Mouse (Mus musculus) neural tube, embryonic 15.5 days (tissue): ENCODE measurements around the gene Il18. TPM values are rescaled to one million over a fixed set of nuclear protein-coding genes. Genes with fewer than 3 reads are reported as not detected.

Experiments used
- ATAC-seq: fragments of 200-750 bp; cut with Nextera tagmentation; 2 replicates; pipeline ENCODE4 v1.8.0; 2017; ENCODE audit warnings: mild to moderate bottlenecking, moderate TSS enrichment, moderate library complexity; ENCODE audit not compliant: low FRiP score
- H3K27ac ChIP-seq: fragments of 300-500 bp; sonication (generic); replicated peaks from 2 replicates; pipeline ENCODE4 v1.5.1; 2015; ENCODE audit warnings: mild to moderate bottlenecking, inconsistent platforms
- H3K27me3 ChIP-seq: fragments of 300-500 bp; sonication (generic); replicated peaks from 2 replicates; pipeline ENCODE4 v1.6.1; 2015; ENCODE audit warnings: inconsistent platforms
- H3K36me3 ChIP-seq: fragments of 300-500 bp; sonication (generic); 2 replicates; pipeline ENCODE4 v1.6.1; 2015; ENCODE audit warnings: inconsistent platforms
- H3K4me1 ChIP-seq: fragments of 300-500 bp; sonication (generic); 2 replicates; pipeline ENCODE4 v1.6.1; 2015; ENCODE audit warnings: inconsistent platforms
- H3K4me2 ChIP-seq: fragments of 300-500 bp; sonication (generic); 2 replicates; pipeline ENCODE4 v1.6.1; 2015; ENCODE audit warnings: inconsistent platforms, mild to moderate bottlenecking, moderate library complexity
- H3K4me3 ChIP-seq: fragments of 300-500 bp; sonication (generic); replicated peaks from 2 replicates; pipeline ENCODE4 v1.5.1; 2015; ENCODE audit warnings: mild to moderate bottlenecking, inconsistent platforms
- H3K9ac ChIP-seq: fragments of 300-500 bp; sonication (generic); replicated peaks from 2 replicates; pipeline ENCODE4 v1.6.1; 2015; ENCODE audit warnings: mild to moderate bottlenecking, inconsistent platforms
- H3K9me3 ChIP-seq: fragments of 300-500 bp; sonication (generic); replicated peaks from 2 replicates; pipeline ENCODE4 v1.6.1; 2016; ENCODE audit warnings: inconsistent platforms
- WGBS: fragments of 180-500 bp; shearing (Covaris S2); methylation state at CpG from one replicate; pipeline ENCODE4 v1.1.7; 2015; ENCODE audit warnings: mixed read lengths; 5-methylcytosine and 5-hydroxymethylcytosine counted together
- polyA plus RNA-seq: library from polyadenylated mRNA; unstranded; fragments of >200 nt; fragmentation: Nextera tagmentation; extraction: Ambion mirVana; gene quantifications from 2 replicates; pipeline ENCODE4 v1.2.1, GENCODE M21; 2015

The Il18 gene
- 16.8 and 18.2 TPM in 2 replicates for polyA plus RNA-seq

DNA sequence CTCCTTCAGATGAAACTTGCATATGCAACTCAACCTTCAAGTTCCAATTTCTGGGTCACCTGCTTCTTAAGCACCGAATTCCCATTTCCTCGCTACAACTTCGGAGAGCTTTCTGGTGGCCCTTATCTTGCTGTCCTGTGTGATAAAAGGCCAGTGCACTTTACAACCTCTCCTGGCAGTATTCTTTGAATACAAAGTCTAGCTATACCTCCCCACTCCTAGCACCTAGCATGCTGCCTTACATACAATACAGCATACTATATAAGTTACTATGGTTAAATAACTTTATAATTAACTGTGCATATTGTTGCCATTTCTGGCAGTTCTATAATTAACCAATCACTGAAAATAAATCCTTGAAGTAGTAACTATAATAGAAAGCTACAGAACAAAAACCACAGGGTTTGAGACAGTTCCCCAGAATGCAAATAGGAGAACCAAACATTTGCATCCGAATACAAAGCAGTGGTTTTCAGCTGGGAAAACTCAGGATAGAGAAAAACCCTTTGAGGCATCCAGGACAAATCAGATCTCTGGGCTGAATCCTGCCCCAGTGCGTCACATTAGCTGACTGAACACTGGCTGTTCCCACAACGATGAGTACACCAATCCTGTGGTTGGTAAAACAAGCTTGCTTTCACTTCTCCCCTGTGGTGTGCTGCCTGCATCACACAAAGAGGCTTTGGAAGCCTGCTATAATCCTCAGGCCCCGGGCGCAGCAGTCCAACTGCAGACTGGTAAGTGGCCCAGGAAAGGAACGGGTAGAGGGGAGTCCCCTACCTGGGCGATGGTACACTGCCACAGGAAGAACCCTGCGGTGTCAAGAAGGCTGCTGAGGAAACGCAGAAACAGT lies at the start of gene Il18:
Gene Il18 (plus strand): TSS at position 587 of the 853 bp plus-strand sequence.
- peaks cover 14% of the 10 kb centered on the region for H3K4me1 ChIP-seq
- no peaks in the 10 kb centered on the region for H3K27me3 ChIP-seq
- peak within 1 kb of the TSS; percentile 29 for H3K4me3 ChIP-seq
- no peaks in the 10 kb centered on the region for H3K36me3 ChIP-seq
- peak; percentile 92 for ATAC-seq
- H3K9ac ChIP-seq = 0 out of 2 replicates have a peak within 1 kb of the TSS, but pooled peaks have one; percentile 17
- H3K4me2 ChIP-seq = peak within 1 kb of the TSS; percentile 51
- WGBS = 17% methylated on average over 12 of the region's 12 CpGs
- H3K9me3 ChIP-seq = no peaks in the 10 kb centered on the region
- peak within 1 kb of the TSS; percentile 75 for H3K27ac ChIP-seq

DNA sequence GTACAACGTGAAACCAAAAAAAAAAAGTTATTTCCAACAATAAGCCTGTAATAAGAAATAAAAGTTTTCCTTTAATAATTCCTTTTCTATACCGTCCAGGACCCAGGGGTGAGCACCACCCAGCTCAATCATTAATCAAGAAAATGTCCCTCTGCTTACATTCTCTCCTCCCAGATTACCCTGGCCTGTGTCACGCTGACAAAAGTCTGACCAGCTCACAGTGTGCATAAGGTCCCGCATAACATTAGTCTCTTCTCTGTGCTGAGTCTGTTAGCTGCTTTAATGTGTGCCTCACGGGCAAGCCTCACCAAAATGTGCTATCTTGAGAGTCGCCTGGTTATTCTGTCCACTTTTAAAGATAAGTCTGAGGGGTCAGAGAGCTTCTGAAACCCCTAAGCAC lies 49.2 kb upstream of the Il18 start:
- no peak for ATAC-seq
- no peaks in the 10 kb centered on the region for H3K9me3 ChIP-seq
- no peak overlapping the region for H3K9ac ChIP-seq
- H3K36me3 ChIP-seq = no peaks in the 10 kb centered on the region
- no peak overlapping the region for H3K27ac ChIP-seq
- H3K4me2 ChIP-seq = no peak overlapping the region
- no peaks in the 10 kb centered on the region for H3K4me1 ChIP-seq
- H3K27me3 ChIP-seq = no peaks in the 10 kb centered on the region
- H3K4me3 ChIP-seq = no peak overlapping the region
- 50% methylated on average over 6 of the region's 6 CpGs for WGBS

DNA sequence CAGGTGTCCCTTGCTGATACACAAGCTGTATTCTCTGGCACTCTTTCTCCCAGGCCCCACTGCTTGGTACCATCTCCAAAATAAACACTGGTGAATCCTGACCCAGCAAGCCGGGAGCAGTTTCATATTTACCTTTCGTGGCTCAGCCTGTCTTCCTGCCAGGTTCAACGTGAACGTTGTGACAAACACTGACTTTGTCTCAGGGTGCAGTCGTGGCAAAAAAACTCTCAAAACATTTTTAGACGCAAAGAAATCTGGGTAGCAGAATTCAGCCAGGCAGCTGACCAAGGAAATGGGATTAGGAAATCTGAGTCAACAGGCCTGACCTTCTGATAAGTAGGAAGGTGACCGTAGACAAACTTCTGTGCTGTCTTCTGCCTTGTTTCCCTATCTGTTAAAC lies 47.1 kb upstream of the Il18 start:
- Histone ChIP-seq H3K27ac (no peak overlapping the region), H3K27me3 (no peaks in the 10 kb centered on the region), H3K4me3 (no peak overlapping the region), H3K9ac (no peak overlapping the region), H3K4me1 (no peaks in the 10 kb centered on the region), H3K4me2 (no peak overlapping the region), H3K9me3 (no peaks in the 10 kb centered on the region), H3K36me3 (no peaks in the 10 kb centered on the region)
- ATAC-seq = no peak
- 81% methylated on average over 7 of the region's 7 CpGs for WGBS

GRCm38 (mm10) chr9:50515462-50515861 lies 39.2 kb upstream of the Il18 start:
- Histone ChIP-seq H3K36me3 (no peaks in the 10 kb centered on the region), H3K9me3 (no peaks in the 10 kb centered on the region), H3K4me2 (no peak overlapping the region), H3K4me3 (no peak overlapping the region), H3K27me3 (no peaks in the 10 kb centered on the region), H3K4me1 (no peaks in the 10 kb centered on the region), H3K9ac (no peak overlapping the region), H3K27ac (no peak overlapping the region)
- ATAC-seq = no peak
- 91% methylated on average over 5 of the region's 5 CpGs for WGBS

- Histone ChIP-seq H3K27ac (no peak overlapping the region), H3K4me2 (no peak overlapping the region), H3K4me1 (no peaks in the 10 kb centered on the region), H3K9me3 (no peaks in the 10 kb centered on the region), H3K4me3 (no peak overlapping the region), H3K36me3 (0 out of 2 replicates have a peak, but pooled peaks cover 3% of the 10 kb centered on the region), H3K9ac (no peak overlapping the region), H3K27me3 (no peaks in the 10 kb centered on the region)
- no peak for ATAC-seq
- WGBS = 11% methylated on average over 2 of the region's 2 CpGs
Measured at GRCm38 (mm10) chr9:50518781-50519180, 35.8 kb upstream of the Il18 start.

- no peak overlapping the region for H3K4me2 ChIP-seq
- no peak overlapping the region for H3K4me3 ChIP-seq
- 89% methylated on average over 6 of the region's 6 CpGs for WGBS
- no peaks in the 10 kb centered on the region for H3K9me3 ChIP-seq
- H3K9ac ChIP-seq = no peak overlapping the region
- H3K4me1 ChIP-seq = no peaks in the 10 kb centered on the region
- H3K27me3 ChIP-seq = no peaks in the 10 kb centered on the region
- ATAC-seq = no peak
- H3K36me3 ChIP-seq = peaks cover 3% of the 10 kb centered on the region; the same call in 1 of the 2 replicates
- no peak overlapping the region for H3K27ac ChIP-seq
Measured at GRCm38 (mm10) chr9:50520748-50521147, 33.9 kb upstream of the Il18 start.

DNA sequence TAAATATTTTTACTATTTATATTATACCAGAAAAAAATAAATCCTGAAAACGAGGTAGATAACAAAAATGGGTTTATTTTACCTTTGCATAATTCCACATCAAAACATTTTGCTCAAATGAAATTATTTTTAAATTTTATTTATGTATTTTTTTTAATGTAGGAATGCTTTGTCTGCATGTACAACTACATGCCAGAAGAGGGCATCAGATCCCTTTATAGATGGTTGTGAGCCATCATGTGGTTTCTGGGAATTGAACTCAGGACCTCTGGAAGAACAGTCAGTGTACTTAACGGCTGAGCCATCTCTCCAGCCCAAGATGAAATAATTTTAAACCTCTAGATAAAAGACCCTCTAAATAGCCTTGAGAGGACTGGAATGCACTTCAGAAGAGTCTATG lies 33.1 kb upstream of the Il18 start:
- H3K9ac ChIP-seq = no peak overlapping the region
- peaks cover under 1% of the 10 kb centered on the region for H3K4me1 ChIP-seq
- WGBS = 66% methylated on average over 2 of the region's 2 CpGs
- no peak for ATAC-seq
- no peak overlapping the region for H3K4me3 ChIP-seq
- no peaks in the 10 kb centered on the region for H3K9me3 ChIP-seq
- H3K27ac ChIP-seq = no peak overlapping the region
- H3K27me3 ChIP-seq = no peaks in the 10 kb centered on the region
- H3K4me2 ChIP-seq = no peak overlapping the region
- peaks cover 3% of the 10 kb centered on the region; the same call in 1 of the 2 replicates for H3K36me3 ChIP-seq

GRCm38 (mm10) chr9:50522574-50522973 lies 32.1 kb upstream of the Il18 start:
- no peak for ATAC-seq
- Histone ChIP-seq H3K9me3 (no peaks in the 10 kb centered on the region), H3K4me2 (no peak overlapping the region), H3K4me3 (no peak overlapping the region), H3K27ac (no peak overlapping the region), H3K36me3 (peaks cover 3% of the 10 kb centered on the region; the same call in 1 of the 2 replicates), H3K27me3 (no peaks in the 10 kb centered on the region), H3K9ac (no peak overlapping the region), H3K4me1 (peaks cover 11% of the 10 kb centered on the region)
- WGBS = 82% methylated on average over 5 of the region's 5 CpGs

DNA sequence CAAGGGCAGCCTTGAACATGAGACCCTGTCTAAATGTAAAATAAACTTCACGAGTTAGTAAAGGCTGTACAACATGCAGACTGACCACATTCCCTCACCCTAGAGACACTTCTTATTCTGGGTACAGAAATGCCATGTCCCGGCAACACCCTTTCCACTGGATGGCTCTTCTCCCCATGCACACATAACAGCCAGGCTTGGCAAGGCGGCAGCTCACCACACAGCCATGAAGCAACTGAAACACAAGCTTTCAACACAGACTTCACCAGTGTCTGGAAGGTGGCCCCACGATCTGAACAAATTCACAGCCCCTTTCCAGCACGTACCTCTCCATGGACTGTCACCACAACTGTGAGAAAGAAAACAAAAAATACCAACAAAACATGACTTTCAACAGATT lies 29.7 kb upstream of the Il18 start:
- H3K9ac ChIP-seq = no peak overlapping the region
- H3K4me2 ChIP-seq = no peak overlapping the region
- no peak overlapping the region for H3K27ac ChIP-seq
- H3K9me3 ChIP-seq = no peaks in the 10 kb centered on the region
- H3K36me3 ChIP-seq = peaks cover 3% of the 10 kb centered on the region; the same call in 1 of the 2 replicates
- no peaks in the 10 kb centered on the region for H3K27me3 ChIP-seq
- WGBS = 93% methylated on average over 5 of the region's 5 CpGs
- ATAC-seq = no peak
- H3K4me1 ChIP-seq = peaks cover 16% of the 10 kb centered on the region
- H3K4me3 ChIP-seq = no peak overlapping the region

- H3K4me1 ChIP-seq = peaks cover 16% of the 10 kb centered on the region
- H3K4me3 ChIP-seq = no peak overlapping the region
- H3K9ac ChIP-seq = no peak overlapping the region
- peaks cover 3% of the 10 kb centered on the region; the same call in 1 of the 2 replicates for H3K36me3 ChIP-seq
- no peak overlapping the region for H3K4me2 ChIP-seq
- H3K9me3 ChIP-seq = no peaks in the 10 kb centered on the region
- no peak overlapping the region for H3K27ac ChIP-seq
- 75% methylated on average over 5 of the region's 5 CpGs for WGBS
- H3K27me3 ChIP-seq = no peaks in the 10 kb centered on the region
- no peak for ATAC-seq
Measured at GRCm38 (mm10) chr9:50525585-50525984, 29.0 kb upstream of the Il18 start.

- H3K27me3 ChIP-seq = no peaks in the 10 kb centered on the region
- H3K9ac ChIP-seq = peak overlapping the region; percentile 82
- peak; percentile 4; the same call in 1 of the 2 replicates for ATAC-seq
- H3K4me3 ChIP-seq = peak overlapping the region; percentile 91
- H3K4me2 ChIP-seq = peak overlapping the region; percentile 69
- no peaks in the 10 kb centered on the region; the same call in 1 of the 2 replicates for H3K36me3 ChIP-seq
- 46% methylated on average over 7 of the region's 7 CpGs for WGBS
- H3K27ac ChIP-seq = 0 out of 2 replicates have a peak overlapping the region, but pooled peaks have one; percentile 89
- no peaks in the 10 kb centered on the region for H3K9me3 ChIP-seq
- peaks cover 16% of the 10 kb centered on the region for H3K4me1 ChIP-seq
Measured at GRCm38 (mm10) chr9:50527860-50528259, 26.8 kb upstream of the Il18 start.

DNA sequence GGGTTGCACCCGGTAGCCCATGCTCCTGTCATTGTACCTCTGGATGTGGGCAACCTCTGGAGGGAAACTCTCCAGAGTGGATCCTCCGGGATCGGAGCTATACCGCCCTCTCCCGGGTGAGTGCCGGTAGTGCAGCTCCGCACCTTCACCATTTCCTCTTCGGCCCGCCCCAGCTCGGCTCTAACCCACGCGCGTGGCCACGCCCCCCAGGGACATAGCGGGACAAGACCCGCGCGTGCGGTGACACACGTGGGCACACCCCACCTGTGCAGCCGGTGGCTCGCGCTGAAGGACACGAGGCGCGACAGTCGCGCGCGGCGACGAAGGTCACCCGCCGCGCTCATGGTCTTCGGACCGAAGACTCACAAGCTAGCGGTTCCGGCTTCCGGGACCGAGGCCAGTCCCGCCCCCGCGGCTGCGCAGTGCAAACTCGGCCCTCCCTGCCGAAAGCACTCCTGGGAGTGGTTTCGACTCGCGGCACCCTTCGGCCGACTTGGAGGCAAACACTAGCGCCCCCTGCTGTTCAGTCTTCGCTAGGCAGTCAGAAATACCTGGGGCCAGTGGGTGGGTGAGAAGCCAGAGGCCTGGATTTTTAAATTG lies 26.2 kb upstream of the Il18 start, which contains the start of gene Pts:
Gene Pts (minus strand): TSS at position 432 of the 600 bp plus-strand sequence.
- peaks cover 16% of the 10 kb centered on the region for H3K4me1 ChIP-seq
- H3K27me3 ChIP-seq = no peaks in the 10 kb centered on the region
- peak; percentile 99 for ATAC-seq
- H3K4me2 ChIP-seq = peak within 1 kb of the TSS; percentile 69
- no peaks in the 10 kb centered on the region for H3K9me3 ChIP-seq
- under 1% methylated on average over 54 of the region's 54 CpGs for WGBS
- peak within 1 kb of the TSS; percentile 82 for H3K9ac ChIP-seq
- H3K4me3 ChIP-seq = peak within 1 kb of the TSS; percentile 91
- H3K36me3 ChIP-seq = no peaks in the 10 kb centered on the region; the same call in 1 of the 2 replicates
- peak within 1 kb of the TSS; percentile 89 for H3K27ac ChIP-seq
